ENCODE assay signal across 8 mouse cellular contexts in genomic region chr3:101570747-101571514, GRCm38 (mm10). TPM values are rescaled to one million over a fixed set of nuclear protein-coding genes. Genes with fewer than 3 reads are reported as not detected.
DNase-seq lines count a peak whose midpoint lies in the region; ATAC-seq lines count a peak whose summit lies in the region.

No protein-coding gene starts in this region.

- no peak overlapping the region for H3K4me3 ChIP-seq in hindbrain, embryonic 15.5 days
- H3K4me3 ChIP-seq in stomach, embryonic 15.5 days (replicated peaks) = no peak overlapping the region

- DNase-seq in lung, postnatal 36 days = peak; percentile 42
- DNase-seq in lung, postnatal 14 days = no peak
- peak; percentile 37 for DNase-seq in MEL-GATA-1-ER (ENCODE audit: extremely low read depth, low read depth)
- DNase-seq in heart, adult 18-20 months = no peak
- no peak for DNase-seq in spleen, adult 12 weeks (ENCODE audit: low spot score)
- DNase-seq in left cerebral cortex, adult 11 months (ENCODE audit: low spot score) = no peak

- H3K27ac ChIP-seq in hindbrain, embryonic 15.5 days (replicated peaks) = peak overlapping the region; percentile 42; the same call in 1 of the 2 replicates
- H3K27ac ChIP-seq in stomach, embryonic 15.5 days = 0 out of 2 replicates have a peak overlapping the region, but pooled peaks have one; percentile 36

- H3K4me1 ChIP-seq in hindbrain, embryonic 15.5 days (replicated peaks) = peaks cover 13% of the 10 kb centered on the region
- H3K4me1 ChIP-seq in stomach, embryonic 15.5 days = no peaks in the 10 kb centered on the region

- no peaks in the 10 kb centered on the region for H3K9me3 ChIP-seq in hindbrain, embryonic 15.5 days
- H3K9me3 ChIP-seq in stomach, embryonic 15.5 days = no peaks in the 10 kb centered on the region

- WGBS in hindbrain, embryonic 15.5 days = 82% methylated on average over 6 of the region's 6 CpGs
- 78% methylated on average over 6 of the region's 6 CpGs for WGBS in stomach, embryonic 15.5 days

- H3K9ac ChIP-seq in hindbrain, embryonic 15.5 days = no peak overlapping the region
- no peak overlapping the region for H3K9ac ChIP-seq in stomach, embryonic 15.5 days

- H3K4me2 ChIP-seq in hindbrain, embryonic 15.5 days = no peak overlapping the region
- no peak overlapping the region for H3K4me2 ChIP-seq in stomach, embryonic 15.5 days

- H3K36me3 ChIP-seq in hindbrain, embryonic 15.5 days = peaks cover 8% of the 10 kb centered on the region
- H3K36me3 ChIP-seq in stomach, embryonic 15.5 days = peaks cover 11% of the 10 kb centered on the region; the same call in 1 of the 2 replicates

- H3K27me3 ChIP-seq in hindbrain, embryonic 15.5 days = no peaks in the 10 kb centered on the region
- H3K27me3 ChIP-seq in stomach, embryonic 15.5 days (replicated peaks) = no peaks in the 10 kb centered on the region

- ATAC-seq in hindbrain, embryonic 15.5 days (ENCODE audit: low FRiP score, low read depth) = no peak
- no peak for ATAC-seq in stomach, embryonic 15.5 days (ENCODE audit: insufficient read depth, low FRiP score, low read depth)

RNA-seq across cellular contexts. Expression of gene Atp1a1, which starts 33.6 kb away (rescaled TPM):
- polyA plus RNA-seq in hindbrain, embryonic 15.5 days (2015; fragmentation: Nextera tagmentation; extraction: Ambion mirVana) = 69.3 and 72.6 TPM in 2 replicates
- 142 and 173 TPM in 2 replicates for polyA plus RNA-seq in stomach, embryonic 15.5 days (2015; fragmentation: Nextera tagmentation; extraction: Ambion mirVana)
- 100 to 1,000 TPM; 711 to 790 TPM for total RNA-seq in heart, adult 18-20 months (2021)

Comparison
In these comparisons a context has a peak if more than half of its experiments do, and no peak if none do; other contexts are left out.
1. DNase-seq: peak in lung, postnatal 36 days (single experiment) and MEL-GATA-1-ER (single experiment); none in lung, postnatal 14 days (single experiment), heart, adult 18-20 months (0 of 2), spleen, adult 12 weeks (single experiment) and left cerebral cortex, adult 11 months (single experiment).